Mouse (Mus musculus) CD4-positive helper T cell, adult 2 months (primary cell): ENCODE data around the gene Calcb.

Experiments
- DNase-seq: peaks from one replicate; pipeline ENCODE4 v3.0.0-alpha.2; 2012; ENCODE audit warnings: low read depth, missing footprints, low spot score

The Calcb gene

DNA sequence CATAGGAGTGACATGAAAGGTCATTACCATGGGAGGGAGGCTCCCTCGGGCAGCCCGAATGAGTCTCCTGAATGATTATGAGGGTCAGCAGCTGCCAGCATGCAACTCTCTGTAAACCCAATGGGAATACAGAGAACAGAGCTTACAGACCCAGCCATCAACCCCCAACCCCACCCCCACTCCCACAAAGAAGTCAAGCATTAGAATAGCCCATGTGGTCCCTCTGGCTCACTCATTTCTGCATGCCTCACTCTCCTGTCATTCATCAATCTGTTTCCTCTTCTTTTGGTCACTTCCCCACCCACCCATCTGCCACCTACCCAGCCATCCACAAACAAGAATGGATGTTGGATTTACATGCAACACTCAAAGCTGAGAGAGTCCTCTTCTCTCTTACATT lies 35.0 kb downstream of the Calcb start:
- DNase-seq = no peak

DNA sequence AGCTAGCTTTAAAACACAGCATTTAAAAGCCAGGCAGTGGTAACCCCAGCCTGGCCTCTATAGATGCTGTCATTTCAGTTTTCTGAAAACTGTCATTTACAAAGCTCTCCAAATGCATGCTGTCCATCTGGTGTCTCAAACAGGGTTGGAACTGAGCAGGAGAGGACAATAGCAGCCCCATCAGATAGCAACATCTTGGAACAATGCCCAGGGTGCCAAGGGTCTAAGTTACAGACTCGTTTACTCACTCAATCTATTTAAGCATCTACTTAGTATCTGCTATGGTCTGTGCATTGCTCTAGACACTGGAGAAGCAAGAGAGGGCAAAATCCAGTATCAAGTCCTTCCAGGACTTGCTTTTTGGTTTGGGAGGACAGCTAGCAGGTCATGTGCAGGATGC lies 35.8 kb downstream of the Calcb start:
- no peak for DNase-seq

- no peak for DNase-seq
These were observed 36.2 kb downstream of the Calcb start for GRCm38 (mm10) chr7:114754626-114755025.

DNA sequence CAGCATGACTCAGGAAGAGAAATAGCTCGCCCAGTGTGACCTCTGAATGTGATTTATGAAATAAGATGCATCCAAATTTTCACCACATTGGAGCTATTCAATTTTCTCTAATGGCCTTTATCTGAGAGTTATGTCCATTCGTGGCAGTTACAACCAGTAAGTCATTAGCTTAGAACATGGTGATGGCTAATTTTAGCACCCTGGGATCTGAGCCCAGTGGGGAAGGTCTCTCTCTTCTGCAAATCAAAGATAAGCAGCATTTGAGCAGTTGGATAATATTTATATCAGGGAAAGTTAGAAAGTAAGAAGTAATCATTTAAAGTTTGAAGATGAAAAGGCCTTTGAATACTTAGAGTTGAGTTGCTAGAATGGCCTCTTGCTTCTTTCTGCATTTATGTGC lies 44.2 kb downstream of the Calcb start:
- no peak for DNase-seq

DNA sequence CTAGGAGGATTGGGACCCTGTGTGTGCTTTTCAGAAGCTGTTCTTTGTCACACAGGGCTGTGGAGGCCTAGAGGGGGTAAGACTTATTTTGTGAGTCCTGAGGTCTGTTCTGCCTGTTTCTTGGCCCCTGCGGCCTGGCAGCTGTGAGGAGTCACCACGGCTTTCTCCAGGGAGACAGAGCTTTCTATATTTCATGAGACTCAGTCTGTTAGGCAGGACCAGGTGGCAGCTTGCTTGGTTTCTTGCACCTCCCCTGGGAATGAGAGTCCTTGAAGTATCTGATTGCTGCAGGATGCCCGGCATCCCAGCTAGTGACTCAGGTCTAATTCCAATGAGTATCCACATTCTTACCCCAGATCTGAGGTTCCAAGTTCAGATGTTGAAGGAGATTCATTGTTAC lies 46.8 kb downstream of the Calcb start:
- DNase-seq = no peak

DNA sequence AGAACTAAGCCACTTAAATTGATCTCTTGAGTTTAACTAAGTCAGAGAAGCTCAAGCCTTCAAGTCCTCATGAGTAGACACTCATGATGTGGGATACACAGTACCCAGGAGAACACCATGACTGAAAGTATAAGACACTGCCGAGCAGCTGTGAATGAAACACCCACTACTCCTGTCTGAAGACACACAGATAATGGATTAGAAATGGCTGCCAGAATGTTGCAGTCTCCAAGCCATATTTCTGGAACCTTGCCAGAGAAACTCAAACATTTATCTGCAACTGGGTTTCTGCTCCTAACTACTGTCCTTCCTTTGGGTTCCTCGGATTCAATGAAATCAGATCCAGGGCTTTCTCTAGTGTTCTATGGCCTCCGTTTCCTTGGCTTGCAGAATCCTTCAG lies 48.1 kb downstream of the Calcb start:
- no peak for DNase-seq

DNA sequence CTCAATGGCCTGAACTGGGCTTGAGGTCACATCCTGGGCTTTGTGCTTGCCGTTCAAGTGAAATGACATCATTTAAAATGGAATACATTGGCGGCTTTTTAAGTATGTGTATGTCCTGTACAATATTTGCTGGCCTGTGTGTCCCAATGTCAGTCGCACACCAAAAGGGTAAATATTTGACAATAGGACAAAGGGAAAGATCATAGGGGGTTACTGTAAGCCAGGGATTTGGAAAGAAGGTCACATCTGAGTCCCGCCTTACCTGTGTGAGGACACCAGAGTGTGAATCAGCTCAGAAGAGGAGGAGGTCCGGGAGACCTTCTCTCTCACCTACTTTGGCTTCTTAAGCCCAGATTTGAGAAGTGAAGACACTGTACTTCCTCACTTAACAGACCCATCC lies 50.1 kb downstream of the Calcb start:
- DNase-seq = no peak

DNA sequence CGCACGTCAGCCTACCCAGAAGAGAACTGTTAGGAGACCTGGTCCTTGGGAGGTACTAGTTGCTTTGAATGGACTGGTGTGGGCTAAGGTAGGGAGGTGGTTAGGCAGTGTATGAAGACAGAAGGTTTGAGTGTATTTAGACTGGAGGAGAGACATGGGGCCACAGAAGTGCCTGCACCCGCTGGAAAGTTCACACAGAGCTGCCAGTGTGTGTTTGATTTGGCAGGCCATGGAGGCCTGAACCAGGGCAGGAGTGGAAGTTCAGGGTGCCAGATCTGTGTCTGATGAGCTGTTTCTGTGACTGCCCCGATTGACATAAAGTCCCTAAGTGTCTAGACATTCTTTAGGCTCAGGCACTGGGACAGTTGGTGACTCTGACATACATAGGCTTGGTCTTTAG lies 50.6 kb downstream of the Calcb start:
- no peak for DNase-seq

DNA sequence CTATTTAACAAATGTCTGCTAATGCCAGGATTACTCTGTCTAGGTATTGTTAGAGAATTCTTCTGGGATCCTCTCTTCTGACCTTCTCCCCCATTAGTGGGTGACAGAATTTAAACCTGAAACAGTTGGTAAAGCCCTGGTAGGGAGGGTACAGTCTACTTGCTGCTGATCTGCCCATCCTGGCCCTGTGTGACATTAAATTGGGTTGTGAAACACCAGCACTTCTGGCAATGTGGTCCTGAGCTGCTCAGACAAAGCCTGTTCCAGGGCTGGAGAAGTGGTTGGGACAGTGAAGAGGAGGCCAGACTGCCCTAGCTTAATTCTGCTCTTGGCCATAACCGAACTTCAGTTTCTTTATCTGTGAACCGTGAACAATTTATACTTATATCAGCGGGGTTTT lies 52.1 kb downstream of the Calcb start:
- DNase-seq = no peak

GRCm38 (mm10) chr7:114771801-114772200 lies 53.4 kb downstream of the Calcb start:
- DNase-seq = no peak
